Mouse (Mus musculus) fat pad, adult 2 months (tissue): ENCODE data around the gene Mterf4.
"Not testable (repeated sequence)": the region's sequence is repeated elsewhere in the genome, so short reads cannot be mapped to it uniquely, and the experiment has no call there.

Source experiments
- DNase-seq: peaks from one replicate; pipeline ENCODE4 v3.0.0-alpha.2; 2011; ENCODE audit warnings: low read depth, low spot score; ENCODE audit errors: extremely low read depth

Gene Mterf4

DNA sequence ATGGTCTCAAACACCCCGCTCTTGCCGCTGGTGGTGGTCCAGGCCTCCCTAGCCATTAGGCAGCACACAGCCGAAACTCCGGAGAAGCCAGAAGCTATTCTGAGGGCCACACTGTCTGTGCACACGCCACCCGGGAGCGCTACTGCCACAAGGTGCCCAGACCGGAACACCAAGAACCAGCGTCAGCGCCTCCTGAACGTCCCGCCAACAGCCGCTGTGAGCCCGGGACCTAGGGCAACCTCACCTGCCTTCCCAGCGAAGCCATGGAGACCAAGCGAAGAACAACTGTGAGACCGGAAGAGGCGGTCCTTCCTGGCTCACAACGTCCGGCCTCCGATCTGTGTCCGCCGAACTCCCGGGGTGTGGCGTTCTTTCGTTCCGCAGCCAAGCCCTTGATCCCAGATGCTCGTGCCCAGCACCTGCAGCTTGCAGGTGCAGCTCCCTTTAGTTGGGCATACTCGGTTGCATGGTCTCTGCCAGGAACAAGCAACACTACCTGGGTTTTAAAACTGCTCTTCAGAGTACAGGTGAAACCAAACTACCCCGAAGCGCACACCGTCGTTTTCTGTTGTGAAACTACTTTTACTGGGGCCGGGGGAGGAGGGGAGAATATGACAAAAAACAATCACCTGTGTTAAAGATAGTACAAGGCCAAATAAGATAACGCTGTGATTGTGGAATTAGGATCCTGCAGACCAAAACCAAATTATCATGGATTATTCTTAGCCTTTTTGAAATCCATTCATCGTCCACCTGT is at the start of gene Mterf4:
Gene Mterf4 (minus strand): TSS at position 335 of the 757 bp plus-strand sequence.
- DNase-seq = peak; percentile 18

GRCm38 (mm10) chr1:93352724-93353123 is 47.0 kb upstream of the Mterf4 start:
- DNase-seq = no peak

- DNase-seq = no peak
Observed at GRCm38 (mm10) chr1:93349701-93350100, 44.0 kb upstream of the Mterf4 start.

DNA sequence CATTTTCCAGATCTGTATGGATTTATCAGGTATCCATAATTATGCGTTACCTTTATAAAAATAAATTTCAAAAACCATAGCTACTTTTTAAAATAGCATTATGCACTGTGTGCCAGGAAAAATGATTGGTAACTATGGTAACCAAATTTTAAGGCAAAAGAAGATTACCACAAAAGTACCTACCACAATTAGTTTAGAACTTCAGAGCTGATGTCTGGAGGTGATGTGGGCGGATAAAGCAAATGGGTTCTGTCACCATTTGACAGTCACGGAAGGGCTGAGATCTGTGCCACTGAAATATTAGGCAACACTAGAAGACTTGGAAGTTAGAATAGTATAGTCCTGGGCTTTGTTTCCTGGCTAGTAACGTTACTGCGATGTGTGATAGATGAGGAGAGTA is 41.5 kb upstream of the Mterf4 start:
- no peak for DNase-seq

DNA sequence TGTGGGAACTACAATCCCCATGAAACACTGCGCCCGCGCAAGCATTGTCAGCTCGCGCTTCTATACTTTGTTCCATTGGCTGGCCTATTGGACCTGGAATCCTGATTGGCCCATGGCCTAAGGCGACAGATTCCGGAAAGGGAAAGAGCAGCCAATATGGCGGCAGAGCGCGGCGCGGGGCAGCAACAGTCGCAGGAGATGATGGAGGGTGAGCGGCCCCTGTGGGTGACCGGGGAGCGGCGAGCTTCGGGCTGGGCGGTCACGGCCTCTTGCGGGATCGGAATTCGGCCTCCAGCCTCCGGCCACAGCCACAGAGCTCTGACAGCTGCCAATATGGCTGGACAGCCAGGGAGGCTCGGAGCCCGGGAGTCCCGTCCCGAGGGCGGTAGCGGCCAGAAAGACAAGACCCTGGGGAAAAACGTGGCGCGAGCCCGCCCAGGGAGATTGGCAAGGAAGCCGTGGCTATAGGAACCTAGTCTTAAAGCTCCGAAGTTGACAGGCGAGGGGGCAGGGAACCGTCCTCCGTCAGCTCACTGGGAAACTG is 37.9 kb upstream of the Mterf4 start:
- peak; percentile 69 for DNase-seq

GRCm38 (mm10) chr1:93342648-93343503 is 37.2 kb upstream of the Mterf4 start, which contains the start of the genes Ppp1r7 and Pask:
Ppp1r7 (plus strand) TSS chr1:93342854.
Pask (minus strand) TSS chr1:93343482.
- peak; percentile 83 for DNase-seq

- DNase-seq = no peak
Observed at GRCm38 (mm10) chr1:93334621-93335020, 28.9 kb upstream of the Mterf4 start.

DNA sequence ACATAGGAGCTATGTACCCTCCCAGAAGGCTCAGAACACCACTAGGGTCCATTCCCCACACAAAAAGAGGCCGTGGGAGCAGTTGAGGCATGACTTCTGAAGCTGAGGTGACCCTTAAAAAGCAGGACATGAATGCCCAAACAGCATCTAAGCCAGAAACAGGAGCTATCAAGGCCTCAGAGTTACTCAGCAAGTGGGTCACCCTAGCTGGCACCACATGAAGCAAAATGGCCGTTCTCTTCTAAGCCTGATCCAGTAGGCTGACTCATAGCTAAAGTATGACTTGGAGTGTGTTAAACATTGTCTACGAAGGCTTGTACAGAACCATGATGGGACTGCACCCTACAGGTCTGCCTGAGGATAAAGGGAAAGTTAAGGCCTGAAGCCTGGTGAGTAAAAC is 20.7 kb upstream of the Mterf4 start:
- DNase-seq = no peak

DNA sequence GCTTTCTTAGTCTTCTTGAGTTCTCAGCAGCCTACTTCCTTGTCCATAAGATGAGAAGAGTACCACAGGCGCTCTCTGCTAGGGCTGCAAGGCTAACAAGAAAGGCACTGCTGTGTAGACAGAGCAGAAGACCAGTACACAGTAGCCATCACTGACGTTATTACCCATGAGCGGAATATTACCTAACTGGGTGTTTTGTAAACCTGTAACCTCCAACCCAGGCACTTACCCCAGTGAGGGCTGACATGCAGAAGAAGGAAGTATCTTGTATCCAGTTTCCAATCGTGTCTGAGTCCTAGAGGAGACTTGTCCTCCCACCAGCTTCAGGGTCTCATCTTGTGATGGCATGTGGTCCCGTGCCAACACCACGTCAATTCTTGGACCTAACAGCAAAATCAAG is 18.3 kb upstream of the Mterf4 start:
- no peak for DNase-seq

GRCm38 (mm10) chr1:93300578-93300977 is 5.1 kb downstream of the Mterf4 start:
- no peak for DNase-seq

DNA sequence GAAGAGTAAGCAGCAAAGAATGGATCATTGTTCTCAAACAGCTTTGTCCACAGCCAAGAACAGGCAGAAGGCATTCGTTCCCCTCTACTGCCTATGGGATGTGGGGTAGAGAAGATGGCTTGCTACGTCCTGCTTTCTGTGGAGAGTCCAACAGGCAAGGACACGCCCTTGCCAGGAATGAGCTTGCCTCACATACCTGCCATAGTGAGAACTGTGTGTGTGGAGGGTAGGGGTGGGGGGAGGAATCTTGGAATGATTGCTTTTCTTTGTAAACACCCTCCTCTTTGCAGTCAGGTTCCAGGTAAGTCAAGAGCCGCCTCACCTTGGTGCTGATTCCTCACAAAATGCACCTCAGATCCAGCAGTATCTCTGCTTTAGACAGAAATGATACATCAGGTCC is 5.9 kb downstream of the Mterf4 start:
- DNase-seq = no peak

- DNase-seq = not testable (repeated sequence)
Observed at GRCm38 (mm10) chr1:93294491-93294890, 11.2 kb downstream of the Mterf4 start.

- no peak for DNase-seq
Observed at GRCm38 (mm10) chr1:93292006-93292405, 13.7 kb downstream of the Mterf4 start.

- DNase-seq = no peak
Observed at GRCm38 (mm10) chr1:93291591-93291990, 14.1 kb downstream of the Mterf4 start.

- no peak for DNase-seq
Observed at GRCm38 (mm10) chr1:93290956-93291355, 14.8 kb downstream of the Mterf4 start.

- no peak for DNase-seq
Observed at GRCm38 (mm10) chr1:93289678-93290214, 16.0 kb downstream of the Mterf4 start.

- DNase-seq = no peak
Observed at GRCm38 (mm10) chr1:93277041-93277440, 28.7 kb downstream of the Mterf4 start.

DNA sequence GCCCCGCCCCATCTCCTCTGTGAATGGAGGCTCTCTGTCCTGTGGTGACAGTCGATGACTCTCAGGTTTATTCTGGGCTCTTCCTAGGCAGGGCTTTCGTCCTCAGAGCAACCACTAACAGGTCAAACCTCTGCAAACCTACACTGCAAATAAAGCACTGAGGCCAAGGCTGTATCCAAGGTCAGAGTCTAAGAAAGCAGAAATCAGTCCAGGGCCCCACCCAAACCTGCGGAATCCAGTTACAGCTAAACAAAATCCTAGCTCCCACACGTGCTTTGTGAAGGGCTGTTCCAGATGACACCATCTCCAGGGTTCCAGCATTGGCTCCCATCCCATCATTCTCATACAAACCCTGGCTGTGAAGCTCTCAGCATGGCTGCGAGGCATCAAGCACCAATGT is 30.2 kb downstream of the Mterf4 start:
- no peak for DNase-seq

DNA sequence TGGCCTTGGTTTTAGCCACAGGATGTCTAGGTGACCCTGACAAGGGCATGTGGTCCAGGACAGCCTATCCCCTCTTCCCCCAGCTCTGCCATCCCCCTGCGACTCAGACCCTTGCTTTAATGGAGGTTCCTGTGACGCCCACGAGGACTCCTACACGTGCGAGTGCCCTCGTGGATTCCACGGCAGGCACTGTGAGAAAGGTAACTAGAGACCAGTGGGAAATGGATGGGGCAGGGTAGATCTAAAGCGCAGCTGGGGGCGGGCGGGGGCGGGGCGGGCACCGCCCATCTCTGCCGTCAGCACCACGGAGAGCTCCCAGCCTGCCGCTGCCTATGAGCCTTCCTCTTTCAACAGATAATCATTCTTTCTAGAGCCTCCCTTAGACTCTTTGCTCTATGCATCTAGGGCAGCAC is 33.3 kb downstream of the Mterf4 start:
- DNase-seq = no peak

DNA sequence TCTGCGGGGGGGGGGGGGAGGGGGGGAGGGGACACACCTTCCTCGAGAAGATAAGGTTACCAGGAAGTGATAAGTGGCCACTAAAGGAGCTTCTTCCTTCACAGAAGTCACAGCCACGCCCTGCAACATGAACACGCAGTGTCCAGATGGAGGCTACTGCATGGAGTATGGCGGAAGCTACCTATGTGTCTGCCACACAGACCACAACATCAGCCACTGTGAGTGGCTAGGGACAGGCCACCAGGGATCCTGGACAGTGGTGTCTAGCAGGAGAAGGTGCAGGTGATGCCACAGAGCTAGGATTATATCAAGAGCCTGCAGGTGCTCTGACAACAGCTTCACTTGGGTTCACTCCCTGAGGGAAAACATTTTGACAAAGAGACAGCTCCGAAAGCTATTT is 34.0 kb downstream of the Mterf4 start:
- no peak for DNase-seq

- DNase-seq = no peak
Observed at GRCm38 (mm10) chr1:93270516-93271240, 35.0 kb downstream of the Mterf4 start.
